Mouse (Mus musculus): ENCODE data around the gene Sh3rf3.

The Sh3rf3 gene

GRCm38 (mm10) chr10:58854548-58855198 lies 41.5 kb downstream of the Sh3rf3 start:
- DNase-seq: no peak

GRCm38 (mm10) chr10:58855199-58855751 lies 42.1 kb downstream of the Sh3rf3 start:
- DNase-seq: no peak

GRCm38 (mm10) chr10:58855814-58856213 lies 42.7 kb downstream of the Sh3rf3 start:
- no peak for DNase-seq

DNA sequence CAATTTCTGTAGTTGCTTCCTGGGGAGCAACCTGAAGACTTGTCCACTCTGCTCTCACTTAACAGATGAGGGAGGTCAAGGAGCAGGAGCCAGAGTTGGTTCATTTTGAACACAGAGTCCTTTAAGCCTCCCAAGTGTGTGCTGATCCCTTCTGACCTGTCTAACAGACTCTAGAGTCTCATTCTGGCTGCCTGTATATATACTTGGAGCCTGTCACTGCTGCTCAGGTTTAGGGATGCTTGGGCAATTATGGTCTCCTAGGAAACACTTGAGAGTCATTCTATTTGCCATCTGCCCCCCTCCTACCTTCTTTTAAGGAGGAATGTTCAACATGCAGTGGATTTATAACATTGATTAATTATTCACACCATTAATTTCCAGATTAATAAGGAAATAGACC lies 43.6 kb downstream of the Sh3rf3 start:
- DNase-seq: no peak

DNA sequence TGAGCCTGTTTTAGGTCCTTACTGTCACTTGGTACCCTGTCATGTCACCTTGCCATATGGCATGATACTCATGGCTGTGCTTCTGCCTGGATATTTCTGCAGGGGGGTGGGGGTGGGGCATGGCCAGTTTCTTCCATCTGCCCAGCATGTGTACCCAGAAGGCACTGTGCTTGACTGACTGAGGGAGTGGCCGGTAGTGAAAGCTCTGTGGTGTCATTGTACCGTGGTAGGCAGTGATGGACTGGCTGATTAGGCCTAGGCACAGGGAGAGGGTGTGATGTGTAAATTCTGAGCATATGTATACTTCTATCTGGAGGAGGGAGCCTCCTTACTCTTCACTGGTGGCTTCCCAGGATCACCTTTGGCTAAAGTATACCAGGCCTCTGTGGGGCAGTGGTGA lies 51.6 kb downstream of the Sh3rf3 start:
- DNase-seq: no peak

GRCm38 (mm10) chr10:58867536-58867935 lies 54.4 kb downstream of the Sh3rf3 start:
- no peak for DNase-seq

DNA sequence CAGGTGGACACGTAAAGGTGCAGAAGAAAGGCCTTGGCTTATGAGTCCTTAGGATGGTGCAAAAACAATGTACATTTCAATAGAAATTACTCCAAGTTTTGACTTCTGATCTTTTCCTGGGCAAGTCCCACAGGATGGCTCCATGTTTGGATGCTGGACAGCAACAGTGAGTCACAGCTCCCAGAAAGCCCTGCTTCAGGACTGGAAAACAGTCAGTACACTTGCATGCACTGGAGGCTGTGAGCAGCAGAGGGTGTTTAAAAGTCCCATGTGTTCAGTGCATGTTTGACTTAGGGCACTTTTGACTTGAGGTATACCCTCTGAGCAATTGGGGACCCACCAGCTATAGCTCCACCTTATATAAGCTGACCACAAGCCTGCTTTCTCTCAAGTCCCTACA lies 56.7 kb downstream of the Sh3rf3 start:
- DNase-seq: no peak

DNA sequence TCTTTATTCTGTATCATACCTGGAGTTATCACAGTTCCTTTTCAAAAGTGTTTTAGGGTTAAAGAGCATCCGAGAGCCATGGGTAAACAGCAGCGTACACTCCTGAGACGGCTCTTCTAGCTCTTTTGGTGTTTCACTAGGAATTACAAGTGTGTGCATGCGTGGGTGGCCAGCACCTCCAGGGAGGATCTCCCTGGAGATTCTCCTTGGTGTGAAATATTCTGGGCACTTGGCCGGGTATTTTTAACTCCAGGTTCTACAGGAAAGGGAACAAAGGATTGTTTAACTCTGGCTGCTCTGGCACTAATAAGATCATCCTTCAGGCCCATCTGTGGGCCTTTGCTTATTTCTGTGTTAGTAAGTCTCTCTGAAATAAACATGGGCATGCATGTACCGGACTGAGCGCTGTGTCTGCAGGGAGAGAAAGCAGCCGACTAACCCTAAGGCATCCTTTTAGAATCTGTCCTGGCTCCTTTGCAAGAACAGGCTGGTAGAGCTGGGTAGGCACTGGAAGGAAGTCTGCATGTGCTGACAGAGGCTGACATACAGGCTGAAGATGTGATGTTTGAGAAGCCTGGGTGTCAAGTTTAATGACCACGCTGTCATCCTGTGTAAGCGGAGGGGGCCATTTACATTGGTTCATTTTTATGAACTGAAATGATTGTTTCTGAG lies 58.1 kb downstream of the Sh3rf3 start:
- no peak for DNase-seq

DNA sequence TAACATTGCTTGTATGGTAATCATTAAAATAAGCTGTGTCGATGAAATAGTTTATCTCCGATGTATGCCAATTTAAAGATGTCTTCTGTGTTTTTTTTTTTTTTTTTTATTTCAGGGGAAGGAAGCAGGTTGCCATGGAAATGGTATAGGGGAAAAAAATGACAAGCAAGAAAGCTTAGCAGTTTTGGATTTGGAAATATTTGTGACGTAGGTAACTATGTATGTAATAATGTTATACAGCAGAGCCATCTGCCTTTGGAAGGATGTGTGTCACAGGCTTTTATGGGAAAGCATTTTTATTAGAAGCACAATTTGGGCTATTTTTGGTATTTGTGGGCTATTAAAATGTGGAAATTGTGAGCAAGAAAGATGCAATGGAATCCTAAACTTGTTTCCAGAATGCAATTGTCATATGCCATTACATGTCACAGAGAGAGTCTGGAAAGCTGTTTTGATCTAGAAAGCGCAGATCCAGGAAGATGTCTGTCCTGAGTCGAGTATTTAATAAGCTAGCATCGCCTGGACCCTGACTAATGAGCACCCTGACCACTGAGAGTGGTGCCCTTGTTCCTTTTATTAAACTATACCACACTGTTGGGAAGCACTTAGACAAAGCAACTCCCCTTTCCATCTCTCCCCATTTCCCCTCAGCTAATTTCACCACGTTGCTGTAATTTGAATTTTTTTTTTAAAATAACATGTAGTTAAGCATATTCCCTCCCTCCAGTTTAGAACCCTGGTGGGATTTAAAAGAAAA lies 58.8 kb downstream of the Sh3rf3 start:
- DNase-seq: no peak

DNA sequence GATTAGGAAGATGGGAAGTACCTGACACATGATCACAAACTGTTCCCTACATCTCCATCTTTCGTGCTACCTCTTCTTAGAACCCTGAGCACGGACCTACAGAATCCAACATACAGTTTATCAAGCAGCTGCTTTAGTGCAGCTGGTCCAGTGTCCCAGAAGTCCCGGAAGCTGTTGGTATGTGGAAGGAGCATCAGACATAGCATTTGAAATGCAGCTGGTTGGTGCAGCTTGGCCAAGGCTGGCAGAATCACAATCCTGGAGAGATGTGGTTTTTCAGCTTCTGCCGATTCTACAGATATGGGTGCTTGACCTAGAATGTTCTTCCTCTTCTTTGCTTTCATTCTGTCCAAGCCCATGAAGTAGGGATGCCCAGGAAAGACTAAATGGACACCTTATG lies 64.7 kb downstream of the Sh3rf3 start:
- DNase-seq: no peak

DNA sequence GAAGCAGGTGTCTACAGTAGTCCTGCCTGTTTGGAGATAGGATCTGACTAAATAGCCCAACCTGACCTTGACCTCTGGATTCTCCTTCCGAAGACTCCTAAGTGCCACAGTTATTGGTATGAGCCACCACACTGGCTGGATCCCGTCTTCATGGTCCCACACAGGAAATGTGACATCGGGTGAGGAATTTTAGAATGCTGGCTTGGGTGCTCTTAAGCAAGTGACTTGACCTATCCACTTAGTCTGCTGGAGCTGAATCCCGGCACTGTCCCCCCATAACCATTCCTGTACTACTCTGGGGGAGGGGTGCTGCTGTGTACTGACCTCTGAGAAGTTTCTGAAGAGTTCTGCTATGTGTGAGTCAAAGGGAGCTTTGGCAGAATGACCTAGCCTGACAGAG lies 65.5 kb downstream of the Sh3rf3 start:
- no peak for DNase-seq

DNA sequence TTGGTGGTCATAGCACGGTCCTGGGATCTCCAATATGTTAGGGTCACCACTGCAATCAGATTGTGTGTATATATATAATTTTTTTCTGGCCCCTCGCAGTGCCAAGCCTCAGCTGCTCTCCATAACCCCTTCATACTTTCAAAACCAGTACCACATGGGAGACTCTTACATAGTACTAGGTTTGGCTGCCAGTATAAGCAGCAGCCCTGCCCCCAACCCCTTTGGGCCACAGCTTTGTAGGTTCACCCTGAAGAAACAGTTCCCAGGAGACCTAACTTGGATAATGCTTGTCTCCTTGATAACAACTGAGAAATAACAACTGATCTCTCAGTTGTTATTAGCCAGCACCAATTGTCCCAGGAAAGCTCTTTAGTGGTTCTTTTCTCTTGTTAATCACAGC lies 69.6 kb downstream of the Sh3rf3 start:
- DNase-seq: no peak

DNA sequence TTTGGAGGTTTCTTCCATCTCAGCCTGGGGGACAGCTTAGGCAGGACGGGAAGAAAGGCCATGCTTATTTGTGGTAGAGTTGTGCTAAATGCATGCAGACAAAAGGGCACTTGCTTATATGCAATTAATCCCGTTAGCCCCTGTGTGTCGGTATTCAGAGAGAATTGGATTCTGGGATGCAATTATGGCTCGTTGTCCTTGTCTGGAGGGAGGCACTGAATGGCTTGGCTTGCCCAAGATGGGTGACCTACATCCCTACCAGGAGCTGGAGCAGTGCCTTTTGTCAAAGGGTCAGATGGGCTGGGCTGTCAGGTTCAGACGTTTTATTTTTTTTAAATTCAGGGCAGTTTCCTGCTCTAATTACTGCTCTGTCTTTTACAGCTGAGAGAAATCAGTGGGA lies 72.2 kb downstream of the Sh3rf3 start:
- DNase-seq: no peak

DNA sequence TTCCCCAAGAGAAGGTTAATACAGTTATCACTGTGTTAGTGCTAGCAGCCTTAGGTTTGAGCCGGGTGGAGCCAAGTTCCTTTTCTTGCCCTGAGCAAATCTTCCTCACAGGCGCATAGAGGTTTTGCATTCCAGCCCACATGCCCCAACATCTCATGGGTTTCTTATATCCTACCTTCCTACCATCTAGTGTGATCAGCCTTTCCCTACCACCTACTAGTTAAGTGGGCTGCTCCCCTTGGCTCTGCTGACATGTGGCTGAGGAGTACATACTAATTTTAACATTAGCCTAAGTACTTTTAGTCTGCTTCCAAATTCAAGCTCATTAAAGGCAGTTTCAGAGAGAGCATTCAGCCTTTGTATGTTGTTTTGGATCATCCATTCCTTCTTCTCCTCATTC lies 72.7 kb downstream of the Sh3rf3 start:
- no peak for DNase-seq

DNA sequence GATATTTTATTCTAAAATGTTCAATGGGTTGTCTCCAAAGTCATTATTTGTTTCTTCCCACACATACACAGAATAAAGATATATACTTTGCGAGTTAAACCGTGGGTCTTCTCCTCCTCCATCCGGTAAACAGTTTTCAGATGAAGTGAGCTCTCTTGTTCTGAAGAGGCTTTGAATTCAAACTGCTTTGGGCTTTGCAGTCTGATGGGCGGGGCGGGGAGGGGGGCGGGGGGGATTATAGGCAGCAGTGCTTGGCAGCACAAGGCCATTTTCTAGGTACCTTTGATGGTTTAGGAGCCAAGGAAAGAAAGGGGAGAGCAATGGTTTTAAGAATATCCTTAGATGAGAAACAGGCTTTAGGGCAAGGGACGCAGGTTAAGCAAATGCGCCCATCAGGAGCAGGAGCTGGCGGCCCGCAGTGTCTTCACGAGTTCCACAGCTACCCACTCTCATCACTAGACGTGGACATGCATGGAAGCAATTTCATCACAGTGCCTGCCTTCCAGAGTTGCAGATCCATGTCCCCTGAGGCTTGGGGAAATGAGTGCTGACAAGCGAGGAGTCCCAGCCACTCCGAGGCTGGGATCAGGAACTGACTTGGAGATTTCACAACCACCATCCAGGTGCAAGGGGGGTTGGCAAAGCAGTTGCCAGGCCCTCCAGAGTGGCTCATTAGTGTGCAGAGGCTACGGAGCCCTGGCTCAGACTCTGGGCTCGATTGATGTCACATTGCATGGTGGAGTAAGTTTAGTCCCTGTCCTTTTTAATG lies 77.7 kb downstream of the Sh3rf3 start:
- no peak for DNase-seq

DNA sequence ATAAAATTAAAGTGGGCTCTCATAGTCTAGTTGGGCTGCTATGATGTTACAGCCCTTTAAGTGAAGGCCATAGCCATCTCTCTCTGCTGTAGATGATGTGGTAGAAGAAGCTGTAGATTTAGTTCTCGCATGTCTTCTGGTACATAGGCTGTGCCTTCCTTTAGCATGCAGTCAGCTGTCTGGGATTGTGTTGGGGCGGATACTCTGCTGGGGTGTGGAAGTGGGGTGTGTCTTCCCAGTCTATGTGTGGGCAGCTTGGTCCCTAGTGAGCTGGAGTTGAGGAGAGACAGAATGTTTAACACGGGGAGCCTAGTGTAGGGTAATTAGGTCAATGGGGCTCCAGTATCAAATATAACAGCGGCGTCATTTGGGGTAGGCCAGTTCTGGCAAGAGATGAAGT lies 82.3 kb downstream of the Sh3rf3 start:
- DNase-seq: no peak

DNA sequence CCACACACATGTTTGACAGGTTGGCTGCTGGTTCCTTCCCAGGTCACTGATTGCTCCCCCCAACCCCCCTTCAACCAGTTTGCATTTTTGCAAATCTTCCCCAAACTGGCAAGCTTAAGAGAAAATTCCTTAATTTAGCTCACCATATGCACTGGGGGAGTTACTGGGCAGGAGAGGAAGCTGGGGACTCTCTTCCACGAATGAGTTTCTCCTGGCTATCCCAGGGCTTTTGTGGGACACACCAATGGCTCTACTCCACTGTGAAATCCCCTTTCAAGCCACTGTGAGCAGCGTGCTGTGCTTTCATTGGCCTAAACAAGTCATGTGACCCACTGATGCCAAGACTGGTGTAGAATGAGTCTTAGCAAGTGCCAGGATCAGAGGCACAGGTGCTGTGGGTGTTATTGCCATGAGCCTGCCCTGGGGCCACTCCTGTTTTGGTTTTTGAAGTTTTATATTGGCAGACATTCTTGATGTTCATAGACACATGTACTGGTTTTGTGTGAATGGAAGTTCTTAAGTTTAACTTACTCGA lies 83.9 kb downstream of the Sh3rf3 start:
- no peak for DNase-seq

GRCm38 (mm10) chr10:58905253-58905652 lies 92.1 kb downstream of the Sh3rf3 start:
- DNase-seq: no peak

- DNase-seq: no peak
Measured at GRCm38 (mm10) chr10:58907001-58907443, 93.9 kb downstream of the Sh3rf3 start.

DNA sequence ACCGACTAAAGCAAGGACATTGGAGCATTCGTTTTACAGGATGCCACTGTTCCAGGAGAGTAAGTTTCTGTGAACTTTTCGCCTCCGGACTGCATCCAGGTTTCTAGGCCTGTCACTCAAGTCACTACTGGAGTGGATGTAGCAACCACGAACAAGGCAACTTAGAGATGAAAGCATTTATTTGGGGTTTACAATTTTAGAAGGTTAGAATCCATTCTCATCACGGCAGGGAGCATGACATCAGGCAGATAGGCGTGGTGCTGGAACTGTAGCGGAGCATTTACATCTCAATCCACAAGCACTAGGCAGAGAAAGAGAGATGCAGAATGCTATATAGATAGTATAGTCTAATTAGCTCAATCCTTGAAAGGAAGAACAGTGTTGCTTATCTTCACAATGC lies 95.3 kb downstream of the Sh3rf3 start:
- DNase-seq: no peak

GRCm38 (mm10) chr10:58915301-58916245 lies 102.4 kb downstream of the Sh3rf3 start:
- no peak for DNase-seq
